Mouse (Mus musculus) thymus, postnatal 25 days (tissue): Measurements from ENCODE around the gene Gm10959.
"Not testable (repeated sequence)": the region's sequence is repeated elsewhere in the genome, so short reads cannot be mapped to it uniquely, and the experiment has no call there.

Source experiments
- DNase-seq: peaks from one replicate; pipeline ENCODE4 v3.0.0; 2022

Gm10959 gene

GRCm38 (mm10) chr3:122919260-122919659 lies at the start of gene Gm10959:
Gene Gm10959, minus strand, starts transcription at chr3:122919360.
- no peak for DNase-seq

- no peak for DNase-seq
Observed at GRCm38 (mm10) chr3:122968391-122968790, 49.2 kb upstream of the Gm10959 start.

- no peak for DNase-seq
Observed at GRCm38 (mm10) chr3:122964301-122964700, 45.1 kb upstream of the Gm10959 start.

GRCm38 (mm10) chr3:122950129-122950528 lies 31.0 kb upstream of the Gm10959 start:
- DNase-seq = no peak

- no peak for DNase-seq
Observed at GRCm38 (mm10) chr3:122943387-122943890, 24.3 kb upstream of the Gm10959 start.

GRCm38 (mm10) chr3:122939215-122939614 lies 20.1 kb upstream of the Gm10959 start:
- DNase-seq = peak; percentile 18

- not testable (repeated sequence) for DNase-seq
Observed at GRCm38 (mm10) chr3:122937176-122937575, 18.0 kb upstream of the Gm10959 start.

- DNase-seq = no peak
Observed at GRCm38 (mm10) chr3:122932466-122932865, 13.3 kb upstream of the Gm10959 start.

- no peak for DNase-seq
Observed at GRCm38 (mm10) chr3:122929723-122930122, 10.6 kb upstream of the Gm10959 start.

- peak; percentile 97 for DNase-seq
Observed at GRCm38 (mm10) chr3:122924009-122924914, 5.1 kb upstream of the Gm10959 start, which contains the start of gene 1810037I17Rik. Gene 1810037I17Rik, plus strand, starts transcription at chr3:122924203.

GRCm38 (mm10) chr3:122923147-122923546 lies 4.0 kb upstream of the Gm10959 start:
- no peak for DNase-seq

- no peak for DNase-seq
Observed at GRCm38 (mm10) chr3:122921676-122922527, 2.7 kb upstream of the Gm10959 start.

- DNase-seq = no peak
Observed at GRCm38 (mm10) chr3:122920572-122921435, 1.6 kb upstream of the Gm10959 start.

GRCm38 (mm10) chr3:122918672-122919071 lies 488 bp downstream of the Gm10959 start:
- DNase-seq = no peak

GRCm38 (mm10) chr3:122916191-122916680 lies 2.9 kb downstream of the Gm10959 start:
- no peak for DNase-seq

- no peak for DNase-seq
Observed at GRCm38 (mm10) chr3:122915493-122915892, 3.7 kb downstream of the Gm10959 start.

GRCm38 (mm10) chr3:122907841-122908240 lies 11.3 kb downstream of the Gm10959 start:
- DNase-seq = no peak

- DNase-seq = peak; percentile 11
Observed at GRCm38 (mm10) chr3:122903746-122904433, 15.3 kb downstream of the Gm10959 start.

- no peak for DNase-seq
Observed at GRCm38 (mm10) chr3:122898254-122898653, 20.9 kb downstream of the Gm10959 start.

- no peak for DNase-seq
Observed at GRCm38 (mm10) chr3:122895189-122895731, 23.9 kb downstream of the Gm10959 start.

GRCm38 (mm10) chr3:122894772-122895171 lies 24.4 kb downstream of the Gm10959 start, which contains the start of gene Fabp2:
Gene Fabp2, plus strand, starts transcription at chr3:122895072.
- no peak for DNase-seq
